Mouse (Mus musculus) G1E (cell line): ENCODE results near the gene Cep295nl. TPM values are rescaled to one million over a fixed set of nuclear protein-coding genes. Genes with fewer than 3 reads are reported as not detected.

Experiments
- ATAC-seq: 2 replicates; pipeline ENCODE4 v1.8.0; 2016; ENCODE audit warnings: mild to moderate bottlenecking; ENCODE audit not compliant: insufficient number of reproducible peaks, poor library complexity, low FRiP score, severe bottlenecking; ENCODE audit errors: extremely low read depth
- DNase-seq: peaks from one replicate; pipeline ENCODE4 v3.0.0; 2012; ENCODE audit warnings: low spot score
- H3K27me3 ChIP-seq: 2 replicates; pipeline ENCODE4 v1.6.1; 2012; ENCODE audit warnings: mild to moderate bottlenecking, low read length, inconsistent platforms; ENCODE audit not compliant: insufficient read depth
- H3K36me3 ChIP-seq: replicated peaks from 2 replicates; pipeline ENCODE3; 2012; ENCODE audit warnings: mild to moderate bottlenecking, inconsistent platforms
- H3K4me1 ChIP-seq: 2 replicates; pipeline ENCODE4 v1.6.1; 2012; ENCODE audit warnings: low read depth, low read length, inconsistent platforms, mixed read lengths; ENCODE audit not compliant: insufficient read depth
- H3K4me3 ChIP-seq: 2 replicates; pipeline ENCODE4 v1.5.1; 2012; ENCODE audit warnings: low read depth, mild to moderate bottlenecking, inconsistent platforms, low read length, moderate library complexity, mixed read lengths
- H3K9me3 ChIP-seq: replicated peaks from 2 replicates; pipeline ENCODE4 v1.6.1; 2012; ENCODE audit warnings: inconsistent platforms
- CTCF ChIP-seq: IDR thresholded peaks from 2 replicates; pipeline ENCODE4 v1.5.1; 2012; ENCODE audit warnings: low read depth, low read length, inconsistent platforms, mixed read lengths
- GATA1 ChIP-seq: IDR thresholded peaks from 2 replicates; pipeline ENCODE4 v1.6.1; 2012; ENCODE audit warnings: borderline replicate concordance, low read length, inconsistent platforms, mixed read lengths
- GATA2 ChIP-seq: IDR thresholded peaks from 2 replicates; pipeline ENCODE4 v1.6.1; 2012; ENCODE audit warnings: low read depth, low read length, inconsistent platforms, borderline replicate concordance
- POLR2AphosphoS5 ChIP-seq: IDR thresholded peaks from 2 replicates; pipeline ENCODE4 v1.6.1; 2012; ENCODE audit warnings: low read depth, low read length, inconsistent platforms; ENCODE audit not compliant: insufficient replicate concordance
- TAL1 ChIP-seq: conservative IDR thresholded peaks from 2 replicates; pipeline ENCODE4 v1.6.1; 2012; ENCODE audit warnings: low read depth, low read length, inconsistent platforms, mixed read lengths
- polyA plus RNA-seq: library from polyadenylated mRNA; stranded (reverse); fragments of >175 nt; gene quantifications from 2 replicates; pipeline ENCODE4 v1.2.3, GENCODE M21; 2012
- total RNA-seq, 2 experiments: library from RNA; stranded (forward) in 1 of 2; stranded (reverse) in 1 of 2; fragments of 200-1000 nt in 1 of 2; fragments of >200 nt in 1 of 2; fragmentation: Nextera tagmentation in 1 of 2; gene quantifications; 2 replicates each; pipeline ENCODE4 v1.2.3; 2014 to 2017

Gene Cep295nl
- total and polyA plus RNA-seq, 3 experiments = 0.11 TPM; not detected in 2

GRCm38 (mm10) chr11:118366559-118366958, 24.3 kb upstream of the Cep295nl start:
- Histone ChIP-seq H3K36me3 (no peaks in the 10 kb centered on the region), H3K9me3 (no peaks in the 10 kb centered on the region), H3K4me3 (no peak overlapping the region), H3K4me1 (no peaks in the 10 kb centered on the region), H3K27me3 (peaks cover 11% of the 10 kb centered on the region)
- DNase-seq = no peak
- TF ChIP-seq POLR2AphosphoS5 = no peak
- TF ChIP-seq TAL1 = no peak
- no peak for TF ChIP-seq GATA1
- no peak for TF ChIP-seq CTCF
- ATAC-seq = no peak

GRCm38 (mm10) chr11:118366108-118366507, 23.8 kb upstream of the Cep295nl start:
- peaks cover 9% of the 10 kb centered on the region for H3K27me3 ChIP-seq
- no peak for TF ChIP-seq POLR2AphosphoS5
- TF ChIP-seq GATA1 = no peak
- no peak for TF ChIP-seq GATA2
- no peak for TF ChIP-seq CTCF
- no peak for TF ChIP-seq TAL1
- DNase-seq (no peak), ATAC-seq (no peak)
- H3K36me3 ChIP-seq = no peaks in the 10 kb centered on the region
- no peak overlapping the region for H3K4me3 ChIP-seq
- H3K4me1 ChIP-seq = no peaks in the 10 kb centered on the region
- no peaks in the 10 kb centered on the region for H3K9me3 ChIP-seq

- TF ChIP-seq GATA2 = no peak
- no peak for TF ChIP-seq POLR2AphosphoS5
- no peak for TF ChIP-seq CTCF
- TF ChIP-seq GATA1 = no peak
- no peak for TF ChIP-seq TAL1
- no peaks in the 10 kb centered on the region for H3K9me3 ChIP-seq
- H3K4me3 ChIP-seq = no peak overlapping the region
- DNase-seq (no peak), ATAC-seq (no peak)
- H3K4me1 ChIP-seq = no peaks in the 10 kb centered on the region
- peaks cover 7% of the 10 kb centered on the region for H3K27me3 ChIP-seq
- no peaks in the 10 kb centered on the region for H3K36me3 ChIP-seq
These were observed 22.9 kb upstream of the Cep295nl start for GRCm38 (mm10) chr11:118365171-118365570.

DNA sequence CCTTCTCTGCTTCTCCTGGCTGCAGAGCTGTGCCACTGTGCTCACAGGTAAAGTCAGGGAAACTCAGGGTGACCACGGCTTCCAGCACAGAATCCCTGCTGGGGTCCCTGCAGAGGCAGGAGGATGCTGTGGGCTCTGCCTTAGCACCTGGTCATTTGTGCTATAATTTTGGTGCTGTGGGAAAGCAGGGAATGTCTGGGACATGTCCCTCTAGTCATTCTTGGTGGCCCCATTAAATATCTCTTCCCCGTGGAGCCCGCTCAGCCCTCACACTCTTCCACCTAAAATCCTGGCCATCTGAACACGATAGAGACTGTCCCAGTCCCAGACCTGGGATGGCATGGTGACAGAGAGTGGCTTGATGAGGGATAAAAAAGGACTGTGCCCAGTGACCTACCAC, 21.7 kb upstream of the Cep295nl start:
- no peak for DNase-seq
- Histone ChIP-seq H3K4me3 (no peak overlapping the region), H3K27me3 (peaks cover 4% of the 10 kb centered on the region), H3K36me3 (no peaks in the 10 kb centered on the region), H3K9me3 (no peaks in the 10 kb centered on the region), H3K4me1 (no peaks in the 10 kb centered on the region)
- TF ChIP-seq TAL1 = no peak
- no peak for TF ChIP-seq CTCF
- TF ChIP-seq POLR2AphosphoS5 = no peak
- TF ChIP-seq GATA2 = no peak
- TF ChIP-seq GATA1 = no peak
- ATAC-seq = no peak

DNA sequence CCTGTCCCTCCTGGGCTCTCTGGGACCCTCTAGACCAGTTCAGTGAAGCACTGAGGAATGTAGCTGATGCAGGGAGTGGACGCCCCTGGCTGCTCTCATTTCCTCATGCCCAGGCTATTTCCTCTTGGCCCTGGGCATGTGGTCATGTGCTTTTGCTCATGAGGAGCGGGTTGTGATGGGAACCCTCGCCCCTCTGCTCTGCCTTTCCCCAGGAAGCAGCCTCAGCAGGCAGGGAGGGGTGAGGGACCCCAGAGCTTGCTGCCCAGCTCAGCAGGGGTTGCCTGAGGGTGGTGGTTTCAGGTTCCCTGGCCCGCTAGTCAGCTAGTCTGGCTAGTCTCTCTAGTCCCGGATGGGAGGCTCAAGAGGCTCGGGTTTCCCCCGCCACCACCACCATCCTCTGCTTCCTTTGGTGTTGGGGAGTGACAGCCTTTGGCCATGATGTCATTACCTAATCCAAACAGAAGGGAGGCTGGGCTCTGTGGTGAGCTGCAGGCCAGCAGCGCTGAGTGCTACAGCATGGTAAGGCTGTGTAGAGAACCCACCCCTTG, 20.7 kb upstream of the Cep295nl start:
- H3K4me3 ChIP-seq = no peak overlapping the region
- no peaks in the 10 kb centered on the region for H3K36me3 ChIP-seq
- TF ChIP-seq POLR2AphosphoS5 (no peak), TAL1 (no peak), CTCF (no peak), GATA2 (no peak), GATA1 (no peak)
- peaks cover 3% of the 10 kb centered on the region; the same call in 1 of the 2 replicates for H3K27me3 ChIP-seq
- no peaks in the 10 kb centered on the region for H3K4me1 ChIP-seq
- DNase-seq (no peak), ATAC-seq (no peak)
- H3K9me3 ChIP-seq = no peaks in the 10 kb centered on the region

GRCm38 (mm10) chr11:118362501-118362900, 20.2 kb upstream of the Cep295nl start:
- DNase-seq (no peak), ATAC-seq (no peak)
- Histone ChIP-seq H3K4me3 (no peak overlapping the region), H3K4me1 (no peaks in the 10 kb centered on the region), H3K9me3 (no peaks in the 10 kb centered on the region), H3K27me3 (peaks cover 3% of the 10 kb centered on the region; the same call in 1 of the 2 replicates), H3K36me3 (no peaks in the 10 kb centered on the region)
- TF ChIP-seq POLR2AphosphoS5 (no peak), CTCF (no peak), GATA2 (no peak), GATA1 (no peak), TAL1 (no peak)
